Mouse (Mus musculus) hindbrain, embryonic 10.5 days (tissue): ENCODE data around the gene Cntnap1. TPM values are rescaled to one million over a fixed set of nuclear protein-coding genes. Genes with fewer than 3 reads are reported as not detected.

ENCODE experiments used
- polyA plus RNA-seq: library from polyadenylated mRNA; unstranded; fragments of >200 nt; fragmentation: Nextera tagmentation; extraction: Ambion mirVana; gene quantifications from 2 replicates; pipeline ENCODE4 v1.2.1, GENCODE M21; 2016

Gene Cntnap1
- polyA plus RNA-seq, 1 experiment from 2014 or later: 0.71 TPM

Other genes with a start within 250 kb of the Cntnap1 start
- 21.1 and 31.5 TPM in 2 replicates for gene Stat3, start 231.0 kb upstream of the Cntnap1 start, polyA plus RNA-seq
- gene Cavin1, start 199.6 kb upstream of the Cntnap1 start, polyA plus RNA-seq: 18.2 and 21.4 TPM in 2 replicates
- gene Atp6v0a1, start 161.1 kb upstream of the Cntnap1 start, polyA plus RNA-seq: 36.2 and 48.1 TPM in 2 replicates
- 11.2 and 12.9 TPM in 2 replicates for gene Naglu, start 100.5 kb upstream of the Cntnap1 start, polyA plus RNA-seq
- gene Hsd17b1, start 92.1 kb upstream of the Cntnap1 start, polyA plus RNA-seq: 0.14 TPM in 1 of 2 replicates, not detected in the other
- gene Coasy, start 88.0 kb upstream of the Cntnap1 start, polyA plus RNA-seq: 53.1 and 59.6 TPM in 2 replicates
- gene Mlx, start 83.2 kb upstream of the Cntnap1 start, polyA plus RNA-seq: 44.7 and 49.7 TPM in 2 replicates
- 59.7 and 72.5 TPM in 2 replicates for gene Psmc3ip, start 75.1 kb upstream of the Cntnap1 start, polyA plus RNA-seq
- 17.8 and 21.2 TPM in 2 replicates for gene Retreg3, start 50.6 kb upstream of the Cntnap1 start, polyA plus RNA-seq
- gene Tubg1, start 50.6 kb upstream of the Cntnap1 start, polyA plus RNA-seq: 136 and 141 TPM in 2 replicates
- 2.8 and 4.8 TPM in 2 replicates for gene Tubg2, start 14.6 kb upstream of the Cntnap1 start, polyA plus RNA-seq
- 5.8 and 11.8 TPM in 2 replicates for gene Plekhh3, start 828 bp downstream of the Cntnap1 start, polyA plus RNA-seq
- 0.15 and 0.20 TPM in 2 replicates for gene Ccr10, start 4.9 kb downstream of the Cntnap1 start, polyA plus RNA-seq
- 13.1 TPM in 2 replicates for gene Ezh1, start 55.9 kb downstream of the Cntnap1 start, polyA plus RNA-seq
- gene Ramp2, start 75.5 kb downstream of the Cntnap1 start, polyA plus RNA-seq: 63.9 and 72.3 TPM in 2 replicates
- 135 TPM in 2 replicates for gene Vps25, start 83.2 kb downstream of the Cntnap1 start, polyA plus RNA-seq
- gene Wnk4, start 90.0 kb downstream of the Cntnap1 start, polyA plus RNA-seq: 6.7 and 7.6 TPM in 2 replicates
- gene Cntd1, start 108.5 kb downstream of the Cntnap1 start, polyA plus RNA-seq: 0.95 and 1.9 TPM in 2 replicates
- gene Coa3, start 108.6 kb downstream of the Cntnap1 start, polyA plus RNA-seq: 227 and 244 TPM in 2 replicates
- 153 and 166 TPM in 2 replicates for gene Becn1, start 131.8 kb downstream of the Cntnap1 start, polyA plus RNA-seq
- gene Psme3, start 145.7 kb downstream of the Cntnap1 start, polyA plus RNA-seq: 166 and 190 TPM in 2 replicates
- 1.5 and 2.1 TPM in 2 replicates for gene Aoc2, start 154.5 kb downstream of the Cntnap1 start, polyA plus RNA-seq
- 0.06 TPM in 1 of 2 replicates, not detected in the other for gene Aoc3, start 160.1 kb downstream of the Cntnap1 start, polyA plus RNA-seq
- not detected in 2 replicates for gene G6pc, start 197.0 kb downstream of the Cntnap1 start, polyA plus RNA-seq
- gene Aarsd1, start 247.1 kb downstream of the Cntnap1 start, polyA plus RNA-seq: 91.4 and 99.8 TPM in 2 replicates